Mouse (Mus musculus) thymus, adult 18-20 months (tissue): ENCODE results near the gene Cbx3.

Experiments
- DNase-seq, 2 experiments: peaks; one replicate each; pipeline ENCODE4 v3.0.0; 2022; ENCODE audit warnings: mixed read lengths in 2 of 2

Cbx3 gene

DNA sequence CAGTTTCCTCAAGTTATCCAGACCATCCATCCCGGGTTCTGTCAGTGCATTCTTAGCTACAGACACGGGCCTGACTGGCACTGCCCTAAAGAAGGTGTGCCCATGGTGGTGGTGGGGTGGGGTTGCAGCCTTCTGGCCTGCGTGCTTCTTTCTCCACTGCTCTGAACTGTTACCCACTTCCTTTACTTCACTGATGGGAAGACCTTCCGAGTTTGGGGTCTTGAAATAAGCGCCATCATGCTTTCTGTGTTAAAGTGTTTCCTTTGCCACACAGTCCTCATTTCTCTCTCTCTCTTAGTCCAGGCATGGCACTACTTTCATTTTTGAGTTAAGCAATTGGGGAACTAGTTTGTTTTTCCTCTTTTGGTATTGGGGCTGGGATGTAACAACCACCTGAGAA lies 54.8 kb downstream of the Cbx3 start:
- DNase-seq = no peak

DNA sequence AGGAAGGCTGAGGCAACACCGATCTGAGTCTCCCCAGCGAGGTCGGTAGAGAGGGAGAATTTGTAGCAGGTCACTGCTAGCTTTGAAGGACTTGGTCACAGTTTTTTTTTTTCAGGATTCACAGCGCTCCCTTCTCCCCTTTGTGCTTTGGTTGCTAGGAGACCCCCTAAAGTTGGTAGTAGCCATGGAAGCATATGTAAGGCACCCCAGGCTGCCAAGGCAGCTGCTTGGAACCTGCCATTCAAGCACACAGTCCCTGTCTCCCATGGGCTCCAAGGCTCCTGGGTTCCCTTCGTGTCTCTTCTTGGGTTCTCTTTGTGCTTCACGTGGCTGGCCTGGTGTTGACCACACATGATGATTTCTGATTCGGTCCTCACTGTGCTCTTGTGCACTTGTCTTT lies 59.3 kb downstream of the Cbx3 start:
- no peak for DNase-seq
